Mouse (Mus musculus) adrenal gland, postnatal 36 days (tissue): ENCODE results near the gene Slc38a8. TPM values are rescaled to one million over a fixed set of nuclear protein-coding genes. Genes with fewer than 3 reads are reported as not detected.

Source experiments
- DNase-seq, 2 experiments: peaks; one replicate each; pipeline ENCODE4 v3.0.0; 2021; ENCODE audit warnings: mixed read lengths in 1 of 2
- total RNA-seq, 2 experiments: library from RNA; stranded (reverse); gene quantifications; 2 replicates each; pipeline ENCODE4 v1.2.3; 2021

The Slc38a8 gene
- total RNA-seq, 2 experiments from 2014 or later = 0.40 TPM; not detected in 1

DNA sequence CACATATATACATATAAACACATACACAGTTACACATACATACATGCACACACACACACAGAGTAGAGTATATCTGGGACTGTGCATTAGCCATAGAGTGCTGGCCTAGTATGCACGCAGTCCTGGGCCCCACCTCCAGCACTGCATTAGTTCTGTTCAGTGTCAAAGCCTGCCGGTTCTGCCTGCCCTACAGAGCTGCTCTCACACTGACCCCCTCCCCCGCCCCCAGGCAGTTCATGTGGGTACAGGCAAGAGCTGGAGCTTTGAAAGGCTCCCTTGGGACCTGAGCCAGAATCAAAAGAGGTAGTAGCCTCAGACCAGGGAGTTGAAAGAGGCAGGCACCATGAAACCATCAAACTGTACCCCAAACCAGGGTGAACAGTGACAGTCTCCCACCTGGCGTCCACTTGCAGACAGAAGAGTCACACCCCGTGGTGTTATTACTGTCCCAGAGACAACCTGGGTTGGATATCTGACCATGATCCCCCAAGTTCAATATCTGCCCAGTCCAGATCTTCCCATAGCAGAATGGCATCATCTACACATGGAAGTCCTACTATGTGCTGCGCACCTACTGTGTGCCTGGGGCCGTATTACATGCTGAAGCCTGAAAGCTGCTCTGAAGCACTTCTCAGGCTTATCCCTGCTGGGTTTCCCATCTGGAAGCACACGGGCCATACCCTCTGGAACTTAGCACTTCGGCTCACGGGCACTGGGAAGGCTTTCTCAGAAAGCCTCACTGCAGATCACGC lies 17.2 kb downstream of the Slc38a8 start:
- no peak for DNase-seq

GRCm38 (mm10) chr8:119478684-119479083 lies 22.8 kb downstream of the Slc38a8 start:
- no peak for DNase-seq

GRCm38 (mm10) chr8:119468091-119468490 lies 33.4 kb downstream of the Slc38a8 start:
- no peak for DNase-seq

GRCm38 (mm10) chr8:119466794-119467193 lies 34.7 kb downstream of the Slc38a8 start:
- no peak for DNase-seq

GRCm38 (mm10) chr8:119466105-119466504 lies 35.4 kb downstream of the Slc38a8 start:
- DNase-seq = peak in 1 of 2 experiments; percentile 45

DNA sequence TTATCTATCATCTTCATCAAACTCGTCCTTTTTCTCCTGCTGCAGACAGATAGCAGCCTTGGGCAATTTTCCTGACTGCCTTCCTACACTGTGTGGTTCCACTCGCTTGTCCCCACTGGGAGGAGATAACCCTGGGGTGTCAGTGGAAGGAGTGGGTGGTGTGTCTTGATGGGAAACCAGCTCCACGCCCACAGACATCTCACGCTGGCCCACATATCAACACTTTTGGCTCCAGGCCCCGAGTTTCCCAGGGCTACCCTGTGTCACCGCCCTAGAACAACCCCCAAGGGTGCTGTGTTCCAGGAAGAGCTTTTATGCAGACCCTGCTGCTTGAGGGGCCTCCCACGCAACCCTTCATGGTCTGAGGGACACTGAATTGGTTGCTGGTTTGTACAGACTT lies 37.8 kb downstream of the Slc38a8 start:
- no peak for DNase-seq

- DNase-seq = no peak
Measured at GRCm38 (mm10) chr8:119461356-119461755, 40.1 kb downstream of the Slc38a8 start.

GRCm38 (mm10) chr8:119459724-119460123 lies 41.8 kb downstream of the Slc38a8 start:
- no peak for DNase-seq

GRCm38 (mm10) chr8:119456045-119456444 lies 45.5 kb downstream of the Slc38a8 start:
- no peak for DNase-seq

GRCm38 (mm10) chr8:119452919-119453318 lies 48.6 kb downstream of the Slc38a8 start:
- no peak for DNase-seq

DNA sequence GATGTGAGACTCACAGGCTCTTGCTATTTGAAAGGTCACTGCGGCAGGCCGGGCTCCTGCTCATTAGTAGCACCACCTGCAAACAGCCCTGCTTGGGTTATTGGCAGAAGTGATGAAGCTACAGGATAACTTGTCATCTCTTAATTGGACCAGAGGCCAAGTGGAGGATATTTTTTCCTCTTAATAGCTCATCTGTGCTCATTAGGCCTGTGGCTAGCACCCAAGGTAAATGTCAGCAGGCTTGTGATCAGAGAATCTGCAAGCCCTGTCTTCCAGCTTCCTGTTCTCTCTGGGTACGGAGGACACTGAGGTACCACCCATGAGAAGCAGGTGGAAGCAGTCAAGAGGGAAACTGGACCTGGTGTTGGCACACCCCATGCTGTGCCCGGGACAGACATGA lies 50.4 kb downstream of the Slc38a8 start:
- DNase-seq = no peak

DNA sequence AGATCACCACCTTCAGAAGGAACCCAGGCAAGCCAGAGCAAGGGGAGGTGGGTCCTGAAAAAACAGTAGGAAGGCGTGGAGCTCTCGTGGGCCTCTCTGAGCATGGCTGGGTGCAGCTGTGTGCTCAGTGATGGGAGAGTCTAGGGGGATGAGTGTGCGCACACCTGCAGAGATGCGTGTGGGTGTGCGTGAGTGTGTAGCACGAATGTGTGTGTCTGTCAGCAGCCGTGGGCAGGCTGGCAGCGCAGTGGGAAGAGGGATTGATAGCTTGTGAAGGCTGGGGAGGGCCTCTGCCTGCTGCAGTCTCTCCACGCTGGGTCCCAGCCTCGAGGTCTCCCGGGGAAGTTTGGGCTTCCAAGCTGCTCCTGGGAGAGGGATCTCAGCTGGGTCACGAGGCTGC lies 51.9 kb downstream of the Slc38a8 start:
- no peak for DNase-seq

DNA sequence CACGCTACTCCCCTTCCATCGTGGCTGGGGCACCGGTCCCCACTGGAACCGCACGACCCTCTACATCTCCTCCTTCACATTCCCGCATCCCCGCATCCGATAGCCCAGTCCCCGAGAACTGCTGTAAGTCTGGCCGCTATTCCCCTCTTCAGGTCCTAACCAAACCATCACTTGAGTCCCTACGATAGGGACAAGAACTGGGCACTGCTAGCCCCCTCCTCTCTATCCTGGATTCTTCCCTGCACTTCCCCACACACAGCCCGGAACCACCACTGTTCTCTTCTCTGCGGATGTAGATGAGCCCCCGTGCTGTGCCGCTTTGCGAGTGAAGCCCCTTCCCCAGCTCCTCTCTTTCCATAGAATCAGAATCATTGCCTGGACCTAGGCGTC lies 53.7 kb downstream of the Slc38a8 start:
- DNase-seq = no peak

DNA sequence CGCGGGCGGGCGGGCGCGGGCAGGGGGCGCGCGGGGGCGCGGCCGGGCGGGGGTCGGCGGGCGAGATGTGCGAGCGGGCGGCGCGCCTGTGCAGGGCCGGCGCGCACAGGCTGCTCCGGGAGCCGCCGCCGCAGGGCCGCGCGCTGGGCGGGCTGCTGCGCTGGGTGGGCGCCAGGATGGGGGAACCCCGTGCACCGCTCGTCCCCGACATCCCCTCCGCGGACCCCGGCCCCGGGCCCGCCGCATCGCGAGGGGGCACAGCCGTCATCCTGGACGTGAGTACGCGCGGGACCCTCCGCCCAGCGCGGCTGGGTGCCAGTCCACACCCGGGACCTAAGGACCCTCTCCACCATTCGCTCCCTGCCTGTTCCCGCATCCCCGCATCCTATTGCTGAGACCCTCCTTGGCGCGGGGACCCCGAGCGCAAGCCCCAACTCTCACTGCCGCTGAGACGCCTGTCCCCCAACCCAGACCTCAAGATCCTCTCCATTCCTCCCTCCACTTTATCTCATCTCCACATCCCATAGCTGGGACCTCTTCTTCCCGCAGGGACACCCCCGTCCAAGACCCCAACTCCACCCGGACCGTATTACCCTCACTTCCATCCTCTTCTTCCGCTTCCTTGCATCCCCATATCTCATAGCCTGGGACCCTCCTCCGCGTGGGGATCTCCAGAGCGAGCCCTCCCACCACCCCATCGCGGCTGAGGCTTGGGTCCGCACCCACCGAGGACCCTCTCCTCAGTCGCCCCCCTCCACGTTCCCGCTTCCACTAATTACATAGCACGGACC lies 54.3 kb downstream of the Slc38a8 start:
- no peak for DNase-seq

DNA sequence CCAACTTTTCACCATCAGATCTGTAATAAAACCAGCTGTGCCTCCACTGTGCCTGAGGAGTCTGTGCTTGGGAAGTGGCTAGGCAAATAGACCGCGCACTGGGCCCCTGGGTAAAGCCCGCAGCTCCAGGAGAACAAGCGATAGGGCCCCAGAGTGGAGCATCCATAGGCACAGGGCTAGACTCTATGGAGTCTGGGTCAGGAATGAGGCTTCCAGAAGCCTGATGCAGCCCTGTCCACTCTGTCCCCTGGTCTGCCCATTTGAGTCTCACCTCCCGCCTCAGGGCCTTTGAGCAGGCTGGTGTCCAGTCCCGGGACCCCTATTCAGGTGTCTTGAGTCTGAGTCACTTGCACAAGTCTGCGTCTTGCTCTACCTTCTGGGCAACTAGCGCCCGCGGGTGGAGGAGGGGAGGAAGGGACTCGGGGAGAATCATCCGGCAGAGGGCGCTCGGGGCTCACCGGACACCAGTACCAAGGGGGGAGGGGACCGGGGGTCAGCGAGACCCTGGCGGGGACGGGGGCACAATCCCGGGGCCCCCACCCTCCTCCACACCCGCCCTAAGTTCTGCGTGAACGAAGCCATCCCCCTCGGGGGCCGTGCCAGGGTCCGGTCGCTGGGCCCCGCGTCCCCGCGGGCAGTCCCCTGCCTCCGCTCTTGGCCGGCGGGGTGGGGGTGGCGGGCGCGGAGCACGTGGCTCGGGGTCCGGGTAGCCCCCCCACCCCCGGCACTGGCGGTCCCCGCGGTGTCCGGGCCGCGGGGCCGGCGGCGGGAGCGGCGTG lies 55.1 kb downstream of the Slc38a8 start, which contains the start of gene Necab2:
Necab2 (plus strand) TSS at position 509 of the 779 bp plus-strand sequence.
- DNase-seq = peak; percentile 92 to 94

- DNase-seq = peak; percentile 58 to 63
Measured at GRCm38 (mm10) chr8:119442970-119443369, 58.5 kb downstream of the Slc38a8 start.

DNA sequence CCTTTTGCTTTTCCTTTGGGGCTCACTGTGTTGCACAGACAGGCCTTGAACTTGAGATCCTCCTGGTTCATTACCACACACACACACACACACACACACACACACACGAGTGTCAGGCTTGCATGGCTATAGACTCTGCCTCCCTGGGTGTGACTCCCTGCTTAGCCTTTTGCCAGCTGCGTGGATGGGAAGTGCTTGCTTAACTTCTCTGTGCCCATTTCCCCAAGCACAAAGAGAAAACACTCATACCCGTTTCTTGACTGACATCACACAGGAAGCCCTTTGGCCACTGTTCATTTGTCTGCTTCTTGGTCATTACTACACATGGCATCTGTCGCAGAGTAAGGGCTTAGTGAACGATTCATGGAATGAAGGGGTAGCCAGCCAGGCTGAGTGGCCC lies 59.5 kb downstream of the Slc38a8 start:
- no peak for DNase-seq

GRCm38 (mm10) chr8:119440952-119441270 lies 60.6 kb downstream of the Slc38a8 start:
- no peak for DNase-seq

GRCm38 (mm10) chr8:119440250-119440951 lies 61.1 kb downstream of the Slc38a8 start:
- peak; percentile 86 to 87 for DNase-seq

GRCm38 (mm10) chr8:119439893-119440249 lies 61.6 kb downstream of the Slc38a8 start:
- no peak for DNase-seq

GRCm38 (mm10) chr8:119439424-119439823 lies 62.1 kb downstream of the Slc38a8 start:
- DNase-seq = no peak

DNA sequence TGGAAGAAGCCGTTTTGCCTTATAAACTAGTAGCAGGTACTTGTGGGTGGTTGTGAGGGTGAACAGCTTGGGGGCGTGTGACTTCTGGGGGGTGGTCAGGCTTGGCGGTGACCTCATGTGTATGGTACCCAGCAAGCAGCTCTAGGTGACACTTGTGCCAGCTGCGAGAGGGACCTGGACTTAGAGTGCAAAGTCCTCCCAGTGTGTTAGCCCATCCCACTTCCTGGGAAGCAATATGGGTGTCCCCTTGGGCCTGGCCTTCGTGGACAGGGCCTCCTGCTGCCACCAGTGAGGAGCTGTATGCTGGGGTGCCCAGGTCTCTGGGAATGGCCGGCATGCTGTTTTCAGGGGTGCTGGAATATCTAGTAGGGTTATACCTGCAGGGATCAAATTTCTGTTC lies 62.6 kb downstream of the Slc38a8 start:
- peak in 1 of 2 experiments; percentile 51 for DNase-seq
